Mouse (Mus musculus): Measurements from ENCODE around the gene Ms4a1. TPM values are rescaled to one million over a fixed set of nuclear protein-coding genes. Genes with fewer than 3 reads are reported as not detected.
A peak's percentile ranks its signal among the peaks of the same experiment; 100 is the strongest.
"Not testable (repeated sequence)": the region's sequence is repeated elsewhere in the genome, so short reads cannot be mapped to it uniquely, and the experiment has no call there.

Ms4a1 gene
- polyA plus RNA-seq (2016; fragmentation: Nextera tagmentation; extraction: Ambion mirVana), result 0.05 TPM in 1 of 2 replicates, not detected in the other

DNA sequence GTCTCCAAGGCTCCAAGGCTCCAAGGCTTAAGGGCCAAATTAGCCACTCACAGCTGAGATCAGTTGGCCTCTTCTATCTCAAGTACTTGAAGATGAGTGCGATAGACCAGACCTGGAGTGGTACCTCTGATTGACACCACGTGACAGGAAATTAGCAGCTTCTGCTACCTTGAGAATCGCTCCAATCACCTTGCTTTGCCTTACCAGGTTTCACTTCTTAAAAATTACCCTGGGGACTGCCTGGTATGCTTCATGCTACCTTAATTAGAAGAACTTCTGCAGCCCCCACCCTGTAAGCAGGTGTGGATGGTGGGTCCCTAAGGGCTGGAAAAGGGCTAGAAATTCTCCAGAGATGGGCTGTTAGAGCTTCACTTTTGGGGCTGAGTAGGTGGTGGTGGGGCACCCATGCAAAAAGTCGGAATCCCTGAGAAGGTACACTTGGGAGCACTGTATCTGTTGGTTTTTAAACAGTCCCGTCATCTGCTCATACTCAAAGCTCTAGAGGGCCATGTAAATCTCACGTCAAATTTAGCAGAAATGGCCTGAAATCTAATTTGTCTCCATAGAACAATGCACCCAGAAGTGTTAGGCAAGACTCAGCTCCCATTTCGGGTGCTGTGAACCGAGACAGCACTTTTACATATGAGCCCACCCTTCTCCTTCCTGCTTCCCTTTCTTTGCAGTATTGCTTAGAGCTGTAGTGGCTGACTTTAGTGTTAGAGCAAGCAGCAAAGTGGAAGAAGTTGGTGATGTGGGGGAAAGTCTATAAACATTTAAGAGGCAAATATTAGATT is at the start of gene Ms4a1:
TSS of gene Ms4a1 (minus strand) at position 190 of the 794 bp plus-strand sequence.
- H3K9ac ChIP-seq, result no peak within 1 kb of the TSS
- no peaks in the 10 kb centered on the region for H3K36me3 ChIP-seq
- ATAC-seq (ENCODE audit: insufficient number of reproducible peaks, insufficient read depth, low FRiP score, low TSS enrichment), result no peak
- H3K27me3 ChIP-seq, result no peaks in the 10 kb centered on the region
- 84% methylated on average over 8 of the region's 8 CpGs for WGBS
- H3K4me2 ChIP-seq (replicated peaks), result no peak within 1 kb of the TSS
- H3K9me3 ChIP-seq, result no peaks in the 10 kb centered on the region
- H3K27ac ChIP-seq, result no peak within 1 kb of the TSS
- H3K4me3 ChIP-seq, result no peak within 1 kb of the TSS
- H3K4me1 ChIP-seq, result no peaks in the 10 kb centered on the region

DNA sequence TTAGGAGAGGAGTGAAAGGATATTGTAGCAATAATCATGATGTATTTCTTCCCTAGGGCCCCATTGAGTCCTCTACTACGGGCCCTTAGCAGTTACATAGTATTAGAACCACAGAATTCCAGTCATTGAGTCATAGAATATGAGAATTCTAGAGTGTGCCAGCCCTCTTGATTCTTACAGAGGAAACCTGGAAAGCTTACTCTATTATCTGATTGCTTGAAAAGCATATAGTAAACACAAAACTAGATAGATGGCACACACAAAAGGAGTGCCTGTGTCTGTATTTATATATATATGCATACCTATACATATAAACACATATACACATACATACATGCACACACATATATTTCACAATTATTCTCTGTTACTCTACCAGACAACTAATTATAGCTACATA is 48.3 kb upstream of the Ms4a1 start, which contains the start of gene Ms4a14:
TSS of gene Ms4a14 (minus strand) at position 101 of the 400 bp plus-strand sequence.
- Histone ChIP-seq H3K27ac (no peak within 1 kb of the TSS), H3K9ac (no peak within 1 kb of the TSS), H3K9me3 (0 out of 2 replicates have a peak, but pooled peaks cover 3% of the 10 kb centered on the region), H3K4me3 (no peak within 1 kb of the TSS), H3K4me1 (no peaks in the 10 kb centered on the region), H3K36me3 (no peaks in the 10 kb centered on the region), H3K27me3 (no peaks in the 10 kb centered on the region), H3K4me2 (replicated peaks) (no peak within 1 kb of the TSS)
- ATAC-seq (ENCODE audit: insufficient number of reproducible peaks, insufficient read depth, low FRiP score, low TSS enrichment), result no peak
- 68% methylated on average over 1 of the region's 1 CpGs for WGBS

DNA sequence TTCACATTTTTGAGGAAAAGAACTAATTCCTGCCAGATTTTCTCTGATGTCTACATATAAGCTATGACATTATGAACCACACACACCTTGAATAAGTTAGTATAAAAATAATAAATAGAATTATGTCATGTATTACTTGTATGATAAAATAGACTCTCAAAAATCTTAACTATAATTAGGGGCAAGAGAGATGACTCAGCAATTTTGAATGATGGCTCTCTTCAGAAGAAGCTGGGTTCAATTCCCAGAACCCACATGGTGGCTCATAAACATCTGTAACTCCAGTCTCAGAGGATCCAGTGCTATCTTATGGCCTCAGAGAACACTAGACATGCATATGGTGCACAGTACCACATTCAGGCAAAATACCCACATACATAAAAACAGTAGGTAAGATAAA is 42.8 kb upstream of the Ms4a1 start:
- Histone ChIP-seq H3K36me3 (no peaks in the 10 kb centered on the region), H3K4me1 (no peaks in the 10 kb centered on the region), H3K9ac (no peak overlapping the region), H3K4me2 (replicated peaks) (no peak overlapping the region), H3K27me3 (no peaks in the 10 kb centered on the region), H3K27ac (no peak overlapping the region), H3K4me3 (no peak overlapping the region), H3K9me3 (no peaks in the 10 kb centered on the region)
- no peak for ATAC-seq (ENCODE audit: insufficient number of reproducible peaks, insufficient read depth, low FRiP score, low TSS enrichment)

GRCm38 (mm10) chr19:11299529-11299928 is 33.5 kb upstream of the Ms4a1 start:
- WGBS, result 33% methylated on average over 4 of the region's 4 CpGs
- H3K27ac ChIP-seq, H3K9me3 ChIP-seq: not testable (repeated sequence)

GRCm38 (mm10) chr19:11298939-11299338 is 32.9 kb upstream of the Ms4a1 start:
- 42% methylated on average over 2 of the region's 2 CpGs for WGBS
- Histone ChIP-seq H3K36me3 (no peaks in the 10 kb centered on the region), H3K9ac (no peak overlapping the region)

More at GRCm38 (mm10) chr19:11299529-11299928, 33.5 kb upstream of the Ms4a1 start:
- not testable (repeated sequence) for ATAC-seq (ENCODE audit: insufficient number of reproducible peaks, insufficient read depth, low FRiP score, low TSS enrichment); H3K27me3 ChIP-seq; H3K4me1 ChIP-seq; H3K4me2 ChIP-seq (replicated peaks); H3K9ac ChIP-seq; H3K36me3 ChIP-seq; H3K4me3 ChIP-seq

DNA sequence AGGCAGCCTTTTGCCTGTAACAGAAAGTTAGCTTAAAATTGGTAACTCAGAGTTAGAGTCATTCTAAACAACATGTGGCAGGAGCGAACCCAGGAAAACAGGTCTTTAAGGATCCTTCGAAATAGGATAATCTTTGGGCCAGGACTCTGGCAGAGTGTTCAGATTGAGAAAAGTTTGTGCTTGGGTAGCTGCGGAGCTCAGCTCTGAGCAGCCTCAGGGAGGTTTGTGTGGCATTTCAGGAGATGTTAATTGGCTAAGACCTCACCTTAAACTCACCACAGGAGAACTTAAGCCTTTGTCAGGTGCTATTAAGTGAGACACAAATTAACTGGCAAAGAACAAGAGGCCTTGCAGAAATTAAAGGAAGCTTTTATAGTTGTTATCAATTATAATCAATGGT is 27.6 kb upstream of the Ms4a1 start:
- not testable (repeated sequence) for H3K9ac ChIP-seq; H3K27me3 ChIP-seq; H3K9me3 ChIP-seq; H3K4me1 ChIP-seq; H3K27ac ChIP-seq; H3K36me3 ChIP-seq; ATAC-seq (ENCODE audit: insufficient number of reproducible peaks, insufficient read depth, low FRiP score, low TSS enrichment)
- WGBS, result 6% methylated on average over 3 of the region's 3 CpGs
- peak overlapping the region; percentile 51 for H3K4me2 ChIP-seq (replicated peaks)
- peak overlapping the region; percentile 38; the same call in 1 of the 2 replicates for H3K4me3 ChIP-seq

More at GRCm38 (mm10) chr19:11298939-11299338, 32.9 kb upstream of the Ms4a1 start:
- Histone ChIP-seq H3K4me2 (replicated peaks) (no peak overlapping the region), H3K4me1 (no peaks in the 10 kb centered on the region), H3K9me3 (no peaks in the 10 kb centered on the region), H3K27me3 (no peaks in the 10 kb centered on the region), H3K27ac (no peak overlapping the region), H3K4me3 (no peak overlapping the region)
- ATAC-seq (ENCODE audit: insufficient number of reproducible peaks, insufficient read depth, low FRiP score, low TSS enrichment), result no peak

GRCm38 (mm10) chr19:11292990-11293389 is 26.9 kb upstream of the Ms4a1 start:
- Histone ChIP-seq H3K9me3 (no peaks in the 10 kb centered on the region), H3K27ac (no peak overlapping the region), H3K4me3 (peak overlapping the region; percentile 38), H3K4me1 (no peaks in the 10 kb centered on the region), H3K27me3 (no peaks in the 10 kb centered on the region), H3K36me3 (no peaks in the 10 kb centered on the region), H3K9ac (peak overlapping the region; percentile 43; the same call in 1 of the 2 replicates), H3K4me2 (replicated peaks) (peak overlapping the region; percentile 51)
- 11% methylated on average over 12 of the region's 12 CpGs for WGBS
- ATAC-seq (ENCODE audit: insufficient number of reproducible peaks, insufficient read depth, low FRiP score, low TSS enrichment), result no peak

GRCm38 (mm10) chr19:11283773-11284172 is 17.7 kb upstream of the Ms4a1 start, which contains the start of gene Ms4a5:
Gene Ms4a5, minus strand, starts transcription at chr19:11283873.
- Histone ChIP-seq H3K4me2 (replicated peaks) (no peak within 1 kb of the TSS), H3K27me3 (no peaks in the 10 kb centered on the region), H3K9ac (no peak within 1 kb of the TSS), H3K9me3 (no peaks in the 10 kb centered on the region), H3K4me1 (no peaks in the 10 kb centered on the region), H3K36me3 (no peaks in the 10 kb centered on the region), H3K4me3 (no peak within 1 kb of the TSS), H3K27ac (no peak within 1 kb of the TSS)
- WGBS, result 92% methylated on average over 2 of the region's 2 CpGs
- no peak for ATAC-seq (ENCODE audit: insufficient number of reproducible peaks, insufficient read depth, low FRiP score, low TSS enrichment)

GRCm38 (mm10) chr19:11280223-11280622 is 14.2 kb upstream of the Ms4a1 start:
- H3K4me2 ChIP-seq (replicated peaks), result no peak overlapping the region
- no peak for ATAC-seq (ENCODE audit: insufficient number of reproducible peaks, insufficient read depth, low FRiP score, low TSS enrichment)
- H3K9ac ChIP-seq, result no peak overlapping the region
- no peaks in the 10 kb centered on the region for H3K9me3 ChIP-seq
- no peaks in the 10 kb centered on the region for H3K36me3 ChIP-seq
- no peaks in the 10 kb centered on the region for H3K4me1 ChIP-seq
- no peak overlapping the region for H3K27ac ChIP-seq
- H3K27me3 ChIP-seq, result no peaks in the 10 kb centered on the region
- no peak overlapping the region for H3K4me3 ChIP-seq
- 81% methylated on average over 3 of the region's 3 CpGs for WGBS

DNA sequence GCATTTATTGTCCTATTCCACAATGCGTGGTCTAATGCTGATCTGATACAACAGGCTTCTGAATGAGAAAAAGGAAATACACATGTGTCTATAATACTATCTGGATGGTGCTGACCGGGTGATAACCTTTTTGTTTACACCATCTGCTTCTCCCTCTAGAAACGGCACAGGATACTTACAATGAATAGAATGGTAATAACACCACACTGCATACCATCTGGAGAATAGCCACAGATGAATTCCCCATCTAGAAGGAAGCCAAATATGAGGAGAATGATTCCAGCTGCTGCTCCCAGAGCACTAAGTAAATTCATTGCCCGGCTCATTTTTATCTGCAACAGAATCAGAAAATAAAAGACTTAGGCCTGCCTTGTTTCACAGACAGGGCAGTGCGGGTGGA is 10.4 kb upstream of the Ms4a1 start:
- no peak overlapping the region for H3K4me2 ChIP-seq (replicated peaks)
- no peak overlapping the region for H3K27ac ChIP-seq
- no peak overlapping the region for H3K4me3 ChIP-seq
- H3K36me3 ChIP-seq, result no peaks in the 10 kb centered on the region
- WGBS, result 57% methylated on average over 5 of the region's 5 CpGs
- H3K9me3 ChIP-seq, result no peaks in the 10 kb centered on the region
- no peak for ATAC-seq (ENCODE audit: insufficient number of reproducible peaks, insufficient read depth, low FRiP score, low TSS enrichment)
- no peaks in the 10 kb centered on the region for H3K4me1 ChIP-seq
- no peak overlapping the region for H3K9ac ChIP-seq
- H3K27me3 ChIP-seq, result no peaks in the 10 kb centered on the region

DNA sequence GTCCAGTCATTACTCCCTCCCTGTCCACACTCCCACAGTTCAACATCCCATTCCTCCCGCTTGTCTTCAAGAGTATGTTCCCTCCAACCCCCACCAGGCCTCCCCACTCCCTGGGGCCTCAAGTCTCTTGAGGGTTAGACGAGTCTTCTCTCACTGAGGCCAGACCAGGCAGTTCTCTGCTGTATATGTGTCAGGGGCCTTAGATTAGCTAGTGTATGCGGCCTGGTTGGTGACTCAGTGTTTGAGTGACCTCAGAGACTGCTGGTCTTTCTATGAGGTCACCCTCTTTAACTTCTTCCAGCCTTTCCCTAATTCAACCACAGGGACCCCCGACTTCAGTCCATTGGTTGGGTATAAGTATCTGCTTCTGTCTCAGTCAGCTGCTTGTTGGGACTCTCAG is 915 bp upstream of the Ms4a1 start:
- no peak for ATAC-seq (ENCODE audit: insufficient number of reproducible peaks, insufficient read depth, low FRiP score, low TSS enrichment)
- Histone ChIP-seq H3K9me3 (no peaks in the 10 kb centered on the region), H3K9ac (no peak overlapping the region), H3K36me3 (no peaks in the 10 kb centered on the region), H3K27me3 (no peaks in the 10 kb centered on the region), H3K4me2 (replicated peaks) (no peak overlapping the region), H3K4me3 (no peak overlapping the region), H3K27ac (no peak overlapping the region), H3K4me1 (no peaks in the 10 kb centered on the region)
- WGBS, result 77% methylated on average over 4 of the region's 4 CpGs

GRCm38 (mm10) chr19:11264602-11265185 is 1.3 kb downstream of the Ms4a1 start:
- 81% methylated on average over 9 of the region's 9 CpGs for WGBS

More at GRCm38 (mm10) chr19:11264602-11265185, 1.3 kb downstream of the Ms4a1 start:
- Histone ChIP-seq H3K27ac (no peak overlapping the region), H3K4me2 (replicated peaks) (no peak overlapping the region), H3K9me3 (no peaks in the 10 kb centered on the region), H3K27me3 (no peaks in the 10 kb centered on the region), H3K9ac (no peak overlapping the region), H3K4me1 (no peaks in the 10 kb centered on the region), H3K36me3 (no peaks in the 10 kb centered on the region), H3K4me3 (no peak overlapping the region)
- ATAC-seq (ENCODE audit: insufficient number of reproducible peaks, insufficient read depth, low FRiP score, low TSS enrichment), result no peak

Measured in embryonic facial prominence, embryonic 12.5 days (tissue).